Mouse (Mus musculus): ENCODE measurements at regions not wholly inside any gene's neighbourhood (a gene's known extent, or its start where the extent isn't known, plus 50 kb on each side); places are given as distances from the start of the nearest gene placed in this dataset.

GRCm38 (mm10) chr13:31249525-31249924 is 275.5 kb downstream of the Gm5447 start:
- TF ChIP-seq CTCF (IDR thresholded peaks at IDR 0.05; ENCODE audit: borderline replicate concordance, insufficient read depth, low read length) (no peak), POLR2A (IDR thresholded peaks at IDR 0.05; ENCODE audit: low read depth, low read length) (no peak)
